Mouse (Mus musculus): ENCODE data around the gene Dgke. TPM values are rescaled to one million over a fixed set of nuclear protein-coding genes. Genes with fewer than 3 reads are reported as not detected.
A peak's percentile ranks its signal among the peaks of the same experiment; 100 is the strongest.

Dgke gene
- polyA plus RNA-seq, 2 experiments = 0.39 to 0.63 TPM

DNA sequence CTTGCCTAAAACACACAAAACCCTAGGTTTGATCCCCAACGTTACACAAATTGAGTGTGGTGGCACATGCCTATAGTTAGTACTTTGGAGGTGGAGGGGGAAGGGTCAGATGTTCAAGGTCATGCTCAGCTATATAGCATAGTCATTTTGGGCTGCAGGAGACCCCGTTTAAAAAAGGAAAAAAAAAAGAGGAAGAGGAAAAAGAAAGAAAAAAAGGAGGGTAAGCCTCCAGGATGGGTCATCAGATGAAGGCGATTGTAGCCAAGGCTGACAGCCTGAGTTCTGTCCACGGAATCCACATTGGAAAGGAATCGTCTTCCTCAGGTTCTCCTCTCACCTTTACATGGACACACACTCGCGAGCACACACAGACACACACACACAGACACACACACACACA lies 72.2 kb downstream of the Dgke start:
- ATAC-seq (ENCODE audit: insufficient read depth) = no peak
- no peaks in the 10 kb centered on the region for H3K9me3 ChIP-seq (ENCODE audit: control insufficient read depth, low read length)
- WGBS (ENCODE audit: insufficient replicate concordance) = 54% methylated on average over 7 of the region's 7 CpGs

DNA sequence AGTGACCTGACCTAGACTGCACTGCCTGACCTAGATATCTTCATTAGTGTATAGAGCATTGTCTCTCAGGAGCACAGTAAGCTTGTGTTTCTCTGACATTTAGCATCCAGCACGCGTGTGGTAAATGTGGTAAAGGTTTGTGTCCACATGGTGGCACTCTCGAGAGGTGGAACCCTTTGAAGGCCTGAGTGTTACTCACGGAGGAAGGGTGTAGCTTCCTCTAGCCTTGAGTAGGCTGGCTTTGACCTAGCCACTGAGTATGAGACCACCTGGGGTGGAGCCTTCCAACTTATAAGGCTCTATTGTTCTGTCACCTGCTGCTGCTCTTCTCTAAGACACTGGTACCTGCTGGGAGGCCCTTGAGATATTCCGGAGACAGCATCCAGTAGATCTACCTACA lies 73.0 kb downstream of the Dgke start:
- no peak overlapping the region for H3K4me3 ChIP-seq (ENCODE audit: insufficient read depth in 1 of 2, low read depth in 2 of 2, low read length in 2 of 2)
- 18% methylated on average over 5 of the region's 5 CpGs for WGBS (ENCODE audit: insufficient replicate concordance)
- no peak overlapping the region for H3K9ac ChIP-seq (replicated peaks)
- no peak for TF ChIP-seq EP300 (IDR thresholded peaks at IDR 0.05; ENCODE audit: low read depth)
- peak; percentile 85 for TF ChIP-seq CTCF (IDR thresholded peaks at IDR 0.05; ENCODE audit: low read depth)
- no peak overlapping the region for H3K27ac ChIP-seq
- no peaks in the 10 kb centered on the region for H3K9me3 ChIP-seq (ENCODE audit: control insufficient read depth, low read length)
- no peak overlapping the region for H3K4me2 ChIP-seq (ENCODE audit: low read depth)
- DNase-seq (ENCODE audit: low read depth in 3 of 3, low spot score in 3 of 3) (peak in 2 of 3 experiments; percentile 45 to 62), ATAC-seq (ENCODE audit: insufficient read depth) (peak; percentile 34; the same call in 1 of the 2 replicates)
- H3K4me1 ChIP-seq (replicated peaks; ENCODE audit: control insufficient read depth in 2 of 2, insufficient read depth in 2 of 2, low read length in 1 of 2) = peaks cover 7 to 9% of the 10 kb centered on the region in 2 experiments; a peak in 3 of 4 replicates
- H3K27me3 ChIP-seq (ENCODE audit: control insufficient read depth, insufficient read depth, low read length) = no peaks in the 10 kb centered on the region
- no peaks in the 10 kb centered on the region for H3K36me3 ChIP-seq (replicated peaks; ENCODE audit: control insufficient read depth, insufficient read depth, low read depth)

More for the DNA sequence above, 72.2 kb downstream of the Dgke start:
- no peak overlapping the region for H3K9ac ChIP-seq (replicated peaks)
- H3K4me3 ChIP-seq (ENCODE audit: insufficient read depth in 1 of 2, low read depth in 2 of 2, low read length in 2 of 2) = no peak overlapping the region
- no peak for DNase-seq (ENCODE audit: low read depth in 3 of 3, low spot score in 3 of 3)
- TF ChIP-seq EP300 (IDR thresholded peaks at IDR 0.05; ENCODE audit: low read depth) (no peak), CTCF (IDR thresholded peaks at IDR 0.05; ENCODE audit: low read depth) (no peak)
- peaks cover 10 to 13% of the 10 kb centered on the region in 2 experiments for H3K4me1 ChIP-seq (replicated peaks; ENCODE audit: control insufficient read depth in 2 of 2, insufficient read depth in 2 of 2, low read length in 1 of 2)
- no peaks in the 10 kb centered on the region for H3K36me3 ChIP-seq (replicated peaks; ENCODE audit: control insufficient read depth, insufficient read depth, low read depth)
- no peak overlapping the region for H3K27ac ChIP-seq
- H3K4me2 ChIP-seq (ENCODE audit: low read depth) = no peak overlapping the region
- H3K27me3 ChIP-seq (ENCODE audit: control insufficient read depth, insufficient read depth, low read length) = no peaks in the 10 kb centered on the region

DNA sequence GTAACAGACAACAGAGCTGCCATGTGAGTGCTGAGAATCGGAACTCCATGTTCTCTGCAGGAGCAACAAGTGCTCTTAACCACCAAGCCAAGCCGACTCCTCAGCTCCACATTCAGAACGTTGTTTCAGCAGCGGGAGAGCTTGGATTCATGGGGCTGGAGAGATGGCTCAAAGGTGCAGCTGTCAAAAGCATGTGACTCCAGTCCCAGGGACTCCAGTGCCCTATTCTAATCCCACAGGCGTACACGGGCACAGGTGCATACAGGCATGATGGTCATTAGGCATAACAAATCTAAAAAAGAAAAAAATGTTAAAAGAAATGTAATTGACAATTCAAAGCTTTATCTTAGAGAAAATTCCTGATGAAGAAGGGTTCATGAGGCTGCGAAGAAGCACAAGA lies 73.5 kb downstream of the Dgke start:
- 46% methylated on average over 7 of the region's 7 CpGs for WGBS (ENCODE audit: insufficient replicate concordance)
- DNase-seq (ENCODE audit: low read depth in 3 of 3, low spot score in 3 of 3) (no peak), ATAC-seq (ENCODE audit: insufficient read depth) (no peak)
- H3K4me3 ChIP-seq (ENCODE audit: insufficient read depth in 1 of 2, low read depth in 2 of 2, low read length in 2 of 2) = no peak overlapping the region
- H3K36me3 ChIP-seq (replicated peaks; ENCODE audit: control insufficient read depth, insufficient read depth, low read depth) = no peaks in the 10 kb centered on the region
- no peaks in the 10 kb centered on the region for H3K27me3 ChIP-seq (ENCODE audit: control insufficient read depth, insufficient read depth, low read length)
- TF ChIP-seq EP300 (IDR thresholded peaks at IDR 0.05; ENCODE audit: low read depth) = no peak
- no peak for TF ChIP-seq CTCF (IDR thresholded peaks at IDR 0.05; ENCODE audit: low read depth)
- H3K4me1 ChIP-seq (replicated peaks; ENCODE audit: control insufficient read depth in 2 of 2, insufficient read depth in 2 of 2, low read length in 1 of 2) = peaks cover 7% of the 10 kb centered on the region in 2 experiments; a peak in 3 of 4 replicates
- no peak overlapping the region for H3K4me2 ChIP-seq (ENCODE audit: low read depth)
- no peak overlapping the region for H3K27ac ChIP-seq
- H3K9me3 ChIP-seq (ENCODE audit: control insufficient read depth, low read length) = no peaks in the 10 kb centered on the region
- no peak overlapping the region for H3K9ac ChIP-seq (replicated peaks)

DNA sequence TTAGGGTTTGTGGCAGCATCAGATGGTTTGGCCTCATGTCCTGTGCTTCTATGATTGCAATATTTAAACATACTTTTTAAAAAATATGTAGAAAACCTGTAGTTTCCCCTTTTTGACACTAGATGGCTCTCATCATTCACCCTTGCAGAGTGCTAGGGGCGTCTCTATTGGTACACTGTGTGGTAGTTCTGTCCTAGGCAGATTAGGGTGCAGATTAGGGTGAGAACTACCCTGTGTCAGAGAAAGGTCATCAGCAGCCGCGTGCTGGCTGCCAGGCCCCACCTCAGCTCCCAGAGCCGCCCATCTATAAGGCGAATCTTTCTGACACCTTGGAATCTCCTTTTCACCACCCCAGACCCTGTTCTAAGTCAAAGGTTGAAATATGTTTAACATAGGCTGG lies 77.1 kb downstream of the Dgke start:
- WGBS (ENCODE audit: insufficient replicate concordance) = 26% methylated on average over 5 of the region's 5 CpGs
- ATAC-seq (ENCODE audit: insufficient read depth) (peak; percentile 84), DNase-seq (ENCODE audit: low read depth in 3 of 3, low spot score in 3 of 3) (peak in 2 of 3 experiments; percentile 43 to 60)
- no peak overlapping the region for H3K27ac ChIP-seq
- 0 out of 4 replicates have a peak, but pooled peaks cover 0 to 3% of the 10 kb centered on the region in 2 experiments for H3K4me1 ChIP-seq (replicated peaks; ENCODE audit: control insufficient read depth in 2 of 2, insufficient read depth in 2 of 2, low read length in 1 of 2)
- H3K4me2 ChIP-seq (ENCODE audit: low read depth) = no peak overlapping the region
- H3K9me3 ChIP-seq (ENCODE audit: control insufficient read depth, low read length) = no peaks in the 10 kb centered on the region
- TF ChIP-seq EP300 (IDR thresholded peaks at IDR 0.05; ENCODE audit: low read depth) = no peak
- peak; percentile 71 for TF ChIP-seq CTCF (IDR thresholded peaks at IDR 0.05; ENCODE audit: low read depth)
- no peaks in the 10 kb centered on the region for H3K27me3 ChIP-seq (ENCODE audit: control insufficient read depth, insufficient read depth, low read length)
- no peak overlapping the region for H3K9ac ChIP-seq (replicated peaks)
- no peaks in the 10 kb centered on the region for H3K36me3 ChIP-seq (replicated peaks; ENCODE audit: control insufficient read depth, insufficient read depth, low read depth)
- H3K4me3 ChIP-seq (ENCODE audit: insufficient read depth in 1 of 2, low read depth in 2 of 2, low read length in 2 of 2) = no peak overlapping the region

DNA sequence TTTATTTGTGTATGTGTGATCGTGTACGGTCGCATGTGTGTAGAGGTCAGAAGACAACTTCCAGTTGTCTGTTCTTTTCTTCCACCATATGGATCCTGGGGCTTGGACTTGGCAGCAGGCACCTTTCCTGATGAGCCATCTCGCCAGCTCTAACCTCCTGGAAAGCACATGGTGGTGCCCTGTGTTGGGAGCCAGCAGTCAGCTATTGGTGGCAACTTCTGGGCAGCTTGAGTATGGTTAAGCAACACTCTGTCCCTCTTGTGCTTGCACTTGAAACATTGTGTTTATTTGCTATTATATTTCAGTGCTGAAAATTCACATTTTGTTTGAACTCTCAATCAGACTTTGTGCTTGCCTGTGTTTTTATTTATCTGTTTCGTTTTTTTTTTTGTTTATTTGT lies 77.7 kb downstream of the Dgke start:
- DNase-seq (ENCODE audit: low read depth in 3 of 3, low spot score in 3 of 3) = no peak
- no peak overlapping the region for H3K27ac ChIP-seq

More for the DNA sequence above, 77.7 kb downstream of the Dgke start:
- 62% methylated on average over 5 of the region's 5 CpGs for WGBS (ENCODE audit: insufficient replicate concordance)
- Histone ChIP-seq H3K4me3 (ENCODE audit: insufficient read depth in 1 of 2, low read depth in 2 of 2, low read length in 2 of 2) (no peak overlapping the region), H3K27me3 (ENCODE audit: control insufficient read depth, insufficient read depth, low read length) (no peaks in the 10 kb centered on the region), H3K9me3 (ENCODE audit: control insufficient read depth, low read length) (no peaks in the 10 kb centered on the region), H3K4me2 (ENCODE audit: low read depth) (no peak overlapping the region), H3K4me1 (replicated peaks; ENCODE audit: control insufficient read depth in 2 of 2, insufficient read depth in 2 of 2, low read length in 1 of 2) (0 out of 4 replicates have a peak, but pooled peaks cover 0 to 3% of the 10 kb centered on the region in 2 experiments), H3K9ac (replicated peaks) (no peak overlapping the region), H3K36me3 (replicated peaks; ENCODE audit: control insufficient read depth, insufficient read depth, low read depth) (no peaks in the 10 kb centered on the region)
- no peak for ATAC-seq (ENCODE audit: insufficient read depth)
- TF ChIP-seq CTCF (IDR thresholded peaks at IDR 0.05; ENCODE audit: low read depth) (no peak), EP300 (IDR thresholded peaks at IDR 0.05; ENCODE audit: low read depth) (no peak)
